Mouse (Mus musculus) brain, embryonic 14.5 days (tissue): Measurements from ENCODE around the gene Coa4.

Experiments
- CTCF ChIP-seq: fragments of 200-500 bp; IDR thresholded peaks from 2 replicates; pipeline ENCODE4 v1.5.1; 2012; ENCODE audit warnings: inconsistent platforms, mild to moderate bottlenecking, moderate library complexity, borderline replicate concordance; ENCODE audit not compliant: insufficient read depth, insufficient read length; ENCODE audit errors: extremely low read depth
- POLR2A ChIP-seq: fragments of 200-500 bp; IDR thresholded peaks from 2 replicates; pipeline ENCODE4 v1.6.1; 2012; ENCODE audit warnings: mild to moderate bottlenecking, inconsistent platforms, borderline replicate concordance; ENCODE audit not compliant: poor library complexity, insufficient read depth, insufficient read length, severe bottlenecking; ENCODE audit errors: extremely low read depth

DNA sequence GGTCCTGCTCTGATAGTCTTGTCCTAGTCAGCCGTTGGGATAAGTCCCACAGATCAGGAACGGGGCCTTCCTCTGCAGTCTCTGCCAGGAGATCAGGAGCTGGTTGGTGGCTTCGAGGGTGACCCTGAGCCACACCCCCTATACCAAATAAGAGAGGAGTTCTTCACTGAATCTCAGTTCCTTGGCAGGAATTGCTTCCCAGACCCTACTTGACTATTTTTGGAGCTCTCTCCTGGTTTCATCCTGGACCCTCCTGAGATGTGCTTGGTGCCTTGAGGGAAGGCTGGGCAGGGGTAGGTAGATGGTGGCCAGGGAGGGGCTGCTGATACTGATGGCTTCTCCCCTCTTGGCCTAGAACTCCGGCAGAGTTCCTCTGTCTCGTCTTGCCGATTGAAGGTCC, 40.5 kb upstream of the Coa4 start:
- TF ChIP-seq POLR2A (no peak), CTCF (no peak)
